Mouse (Mus musculus): ENCODE results near the gene Barx2. TPM values are rescaled to one million over a fixed set of nuclear protein-coding genes. Genes with fewer than 3 reads are reported as not detected.
A peak's percentile ranks its signal among the peaks of the same experiment; 100 is the strongest.
"Not testable (repeated sequence)": the region's sequence is repeated elsewhere in the genome, so short reads cannot be mapped to it uniquely, and the experiment has no call there.

Barx2 gene
- 0.17 and 0.20 TPM in 2 replicates for polyA plus RNA-seq (2015; fragmentation: Nextera tagmentation; extraction: Ambion mirVana)

- Histone ChIP-seq H3K36me3 (no peaks in the 10 kb centered on the region), H3K27me3 (replicated peaks) (peaks cover 76% of the 10 kb centered on the region), H3K4me2 (peak within 1 kb of the TSS; percentile 99), H3K9ac (replicated peaks) (peak within 1 kb of the TSS; percentile 53), H3K9me3 (replicated peaks) (no peaks in the 10 kb centered on the region), H3K4me3 (replicated peaks) (peak within 1 kb of the TSS; percentile 59), H3K4me1 (peaks cover 28% of the 10 kb centered on the region), H3K27ac (replicated peaks) (no peak within 1 kb of the TSS)
- ATAC-seq (ENCODE audit: low FRiP score) = peak; percentile 87
- WGBS = under 1% methylated on average over 73 of the region's 81 CpGs
Measured at GRCm38 (mm10) chr9:31912921-31913738, at the start of gene Barx2. Barx2 (minus strand) TSS chr9:31913462.

GRCm38 (mm10) chr9:31962265-31962664 is 49.0 kb upstream of the Barx2 start:
- H3K9me3 ChIP-seq (replicated peaks) = no peaks in the 10 kb centered on the region
- H3K9ac ChIP-seq (replicated peaks) = no peak overlapping the region
- H3K4me2 ChIP-seq = no peak overlapping the region
- no peak for ATAC-seq (ENCODE audit: low FRiP score)
- H3K36me3 ChIP-seq = no peaks in the 10 kb centered on the region
- no peak overlapping the region for H3K27ac ChIP-seq (replicated peaks)
- H3K4me3 ChIP-seq (replicated peaks) = no peak overlapping the region
- 48% methylated on average over 1 of the region's 1 CpGs for WGBS
- no peaks in the 10 kb centered on the region for H3K4me1 ChIP-seq
- no peaks in the 10 kb centered on the region for H3K27me3 ChIP-seq (replicated peaks)

DNA sequence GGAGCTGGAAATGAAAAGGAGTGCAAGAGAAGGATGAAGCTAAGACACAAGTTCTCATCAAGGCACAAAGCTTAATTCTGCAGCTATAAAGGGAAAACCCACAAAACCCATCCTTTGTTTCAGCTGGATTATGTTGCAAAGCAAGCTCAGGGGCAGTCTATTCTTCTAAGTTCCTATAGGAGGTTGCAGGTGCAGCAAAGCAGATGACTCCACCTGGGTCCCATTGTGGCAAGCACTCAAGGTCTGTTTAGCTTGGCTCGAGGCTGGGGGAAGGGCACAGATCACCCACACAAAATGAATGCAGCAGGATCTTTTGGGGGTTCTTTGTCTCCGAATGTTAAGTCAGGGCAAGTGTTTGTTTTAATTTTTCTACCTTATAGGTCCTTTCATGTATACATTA is 47.2 kb upstream of the Barx2 start:
- H3K4me1 ChIP-seq = no peaks in the 10 kb centered on the region
- H3K9me3 ChIP-seq (replicated peaks) = no peaks in the 10 kb centered on the region
- no peak overlapping the region for H3K27ac ChIP-seq (replicated peaks)
- no peaks in the 10 kb centered on the region for H3K36me3 ChIP-seq
- ATAC-seq (ENCODE audit: low FRiP score) = no peak
- WGBS = 33% methylated on average over 2 of the region's 2 CpGs
- H3K9ac ChIP-seq (replicated peaks) = no peak overlapping the region
- no peak overlapping the region for H3K4me3 ChIP-seq (replicated peaks)
- no peak overlapping the region for H3K4me2 ChIP-seq
- H3K27me3 ChIP-seq (replicated peaks) = no peaks in the 10 kb centered on the region

GRCm38 (mm10) chr9:31958120-31958519 is 44.9 kb upstream of the Barx2 start:
- Histone ChIP-seq H3K9me3 (replicated peaks) (no peaks in the 10 kb centered on the region), H3K4me2 (no peak overlapping the region), H3K9ac (replicated peaks) (no peak overlapping the region), H3K4me1 (no peaks in the 10 kb centered on the region), H3K4me3 (replicated peaks) (no peak overlapping the region), H3K36me3 (no peaks in the 10 kb centered on the region), H3K27ac (replicated peaks) (no peak overlapping the region), H3K27me3 (replicated peaks) (no peaks in the 10 kb centered on the region)
- ATAC-seq (ENCODE audit: low FRiP score) = no peak

DNA sequence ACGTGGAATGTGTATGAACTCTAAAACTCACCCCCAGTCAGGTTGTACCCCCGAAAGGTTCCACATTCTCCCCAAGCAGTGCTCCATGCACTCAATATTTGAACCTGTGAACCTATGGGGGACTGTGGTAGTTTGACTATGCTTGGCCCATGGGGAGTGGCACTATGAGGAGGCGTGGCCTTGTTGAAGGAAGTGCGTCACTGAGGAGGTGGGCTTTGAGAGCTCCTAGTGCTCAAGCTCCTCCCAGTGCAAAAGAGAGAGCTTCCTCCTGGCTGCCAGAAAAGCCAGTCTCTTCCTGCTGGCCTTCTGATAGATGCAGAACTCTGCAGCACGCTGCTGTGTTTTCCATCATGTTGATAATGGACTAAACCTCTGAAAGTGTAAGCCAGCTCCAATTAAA is 37.2 kb upstream of the Barx2 start:
- Histone ChIP-seq H3K4me1 (no peaks in the 10 kb centered on the region), H3K27ac (replicated peaks) (no peak overlapping the region), H3K9me3 (replicated peaks) (no peaks in the 10 kb centered on the region), H3K36me3 (no peaks in the 10 kb centered on the region), H3K4me2 (no peak overlapping the region), H3K27me3 (replicated peaks) (no peaks in the 10 kb centered on the region), H3K9ac (replicated peaks) (no peak overlapping the region), H3K4me3 (replicated peaks) (no peak overlapping the region)
- WGBS = 95% methylated on average over 5 of the region's 5 CpGs
- ATAC-seq (ENCODE audit: low FRiP score) = no peak

GRCm38 (mm10) chr9:31949031-31949430 is 35.8 kb upstream of the Barx2 start:
- Histone ChIP-seq H3K9ac (replicated peaks) (no peak overlapping the region), H3K27me3 (replicated peaks) (no peaks in the 10 kb centered on the region), H3K4me1 (no peaks in the 10 kb centered on the region), H3K4me2 (no peak overlapping the region), H3K9me3 (replicated peaks) (no peaks in the 10 kb centered on the region), H3K36me3 (no peaks in the 10 kb centered on the region), H3K27ac (replicated peaks) (no peak overlapping the region), H3K4me3 (replicated peaks) (no peak overlapping the region)
- no peak for ATAC-seq (ENCODE audit: low FRiP score)
- WGBS = 90% methylated on average over 5 of the region's 5 CpGs

GRCm38 (mm10) chr9:31947051-31947450 is 33.8 kb upstream of the Barx2 start:
- no peaks in the 10 kb centered on the region for H3K27me3 ChIP-seq (replicated peaks)
- no peak overlapping the region for H3K9ac ChIP-seq (replicated peaks)
- no peak overlapping the region for H3K4me2 ChIP-seq
- ATAC-seq (ENCODE audit: low FRiP score) = no peak
- no peaks in the 10 kb centered on the region for H3K4me1 ChIP-seq
- no peaks in the 10 kb centered on the region for H3K9me3 ChIP-seq (replicated peaks)
- H3K27ac ChIP-seq (replicated peaks) = no peak overlapping the region
- H3K4me3 ChIP-seq (replicated peaks) = no peak overlapping the region
- WGBS = 88% methylated on average over 10 of the region's 10 CpGs
- no peaks in the 10 kb centered on the region for H3K36me3 ChIP-seq

- H3K9ac ChIP-seq (replicated peaks) = no peak overlapping the region
- no peak overlapping the region for H3K4me2 ChIP-seq
- H3K9me3 ChIP-seq (replicated peaks) = no peaks in the 10 kb centered on the region
- H3K36me3 ChIP-seq = no peaks in the 10 kb centered on the region
- H3K27ac ChIP-seq (replicated peaks) = no peak overlapping the region
- no peak overlapping the region for H3K4me3 ChIP-seq (replicated peaks)
- H3K27me3 ChIP-seq (replicated peaks) = no peaks in the 10 kb centered on the region
- H3K4me1 ChIP-seq = no peaks in the 10 kb centered on the region
- 40% methylated on average over 1 of the region's 1 CpGs for WGBS
- ATAC-seq (ENCODE audit: low FRiP score) = no peak
Measured at GRCm38 (mm10) chr9:31942334-31942733, 29.1 kb upstream of the Barx2 start.

- not testable (repeated sequence) for H3K4me2 ChIP-seq; H3K27me3 ChIP-seq (replicated peaks); H3K4me1 ChIP-seq; H3K27ac ChIP-seq (replicated peaks); H3K36me3 ChIP-seq; H3K9me3 ChIP-seq (replicated peaks); H3K9ac ChIP-seq (replicated peaks); ATAC-seq (ENCODE audit: low FRiP score); H3K4me3 ChIP-seq (replicated peaks)
- WGBS = 98% methylated on average over 14 of the region's 16 CpGs
Measured at GRCm38 (mm10) chr9:31936486-31936885, 23.2 kb upstream of the Barx2 start.

DNA sequence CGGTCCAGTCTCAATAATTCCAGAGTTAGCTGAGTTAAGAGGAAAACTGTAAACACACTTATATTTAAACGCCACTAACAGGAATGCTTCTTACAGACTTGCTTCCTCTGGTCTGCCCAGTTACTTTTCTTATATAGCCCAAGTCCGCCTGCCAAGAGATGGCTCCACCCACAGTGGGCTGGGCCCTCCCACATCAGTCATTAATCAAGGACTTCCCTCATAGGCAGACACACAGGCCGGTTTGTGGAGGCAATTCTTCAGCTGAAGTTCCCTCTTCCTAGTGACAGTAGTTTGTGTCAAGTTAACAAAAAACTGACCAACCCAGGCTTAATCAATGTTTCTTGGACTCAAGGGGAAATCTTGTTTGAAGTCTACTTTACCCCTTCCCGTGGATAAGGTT is 18.4 kb upstream of the Barx2 start:
- H3K27ac ChIP-seq (replicated peaks) = no peak overlapping the region
- 0 out of 2 replicates have a peak, but pooled peaks cover 2% of the 10 kb centered on the region for H3K27me3 ChIP-seq (replicated peaks)
- no peak for ATAC-seq (ENCODE audit: low FRiP score)
- H3K9ac ChIP-seq (replicated peaks) = no peak overlapping the region
- WGBS = 54% methylated on average over 5 of the region's 5 CpGs
- no peaks in the 10 kb centered on the region for H3K4me1 ChIP-seq
- no peak overlapping the region for H3K4me2 ChIP-seq
- H3K36me3 ChIP-seq = no peaks in the 10 kb centered on the region
- no peaks in the 10 kb centered on the region for H3K9me3 ChIP-seq (replicated peaks)
- H3K4me3 ChIP-seq (replicated peaks) = no peak overlapping the region

GRCm38 (mm10) chr9:31931255-31931654 is 18.0 kb upstream of the Barx2 start:
- H3K36me3 ChIP-seq = no peaks in the 10 kb centered on the region
- no peak overlapping the region for H3K4me2 ChIP-seq
- 49% methylated on average over 3 of the region's 3 CpGs for WGBS

GRCm38 (mm10) chr9:31926766-31927165 is 13.5 kb upstream of the Barx2 start:
- 70% methylated on average over 3 of the region's 3 CpGs for WGBS
- no peak for ATAC-seq (ENCODE audit: low FRiP score)
- Histone ChIP-seq H3K27ac (replicated peaks) (no peak overlapping the region), H3K4me1 (peaks cover 7% of the 10 kb centered on the region), H3K4me2 (no peak overlapping the region), H3K9me3 (replicated peaks) (no peaks in the 10 kb centered on the region), H3K4me3 (replicated peaks) (no peak overlapping the region), H3K27me3 (replicated peaks) (0 out of 2 replicates have a peak, but pooled peaks cover 7% of the 10 kb centered on the region), H3K36me3 (no peaks in the 10 kb centered on the region), H3K9ac (replicated peaks) (no peak overlapping the region)

More at GRCm38 (mm10) chr9:31931255-31931654, 18.0 kb upstream of the Barx2 start:
- no peak for ATAC-seq (ENCODE audit: low FRiP score)
- 0 out of 2 replicates have a peak, but pooled peaks cover 5% of the 10 kb centered on the region for H3K27me3 ChIP-seq (replicated peaks)
- H3K4me3 ChIP-seq (replicated peaks) = no peak overlapping the region
- 0 out of 2 replicates have a peak, but pooled peaks cover 1% of the 10 kb centered on the region for H3K4me1 ChIP-seq
- no peak overlapping the region for H3K27ac ChIP-seq (replicated peaks)
- no peaks in the 10 kb centered on the region for H3K9me3 ChIP-seq (replicated peaks)
- H3K9ac ChIP-seq (replicated peaks) = no peak overlapping the region
